Mouse (Mus musculus): ENCODE measurements around the gene Igfbp5. TPM values are rescaled to one million over a fixed set of nuclear protein-coding genes. Genes with fewer than 3 reads are reported as not detected.
A peak's percentile ranks its signal among the peaks of the same experiment; 100 is the strongest.

Igfbp5 gene
- polyA plus RNA-seq, 1 experiment from 2014 or later = 14.3 TPM

GRCm38 (mm10) chr1:72870615-72871336, 3.9 kb downstream of the Igfbp5 start:
- Histone ChIP-seq H3K9me3 (ENCODE audit: control insufficient read depth) (no peaks in the 10 kb centered on the region), H3K9ac (ENCODE audit: low read depth, low read length) (no peak overlapping the region), H3K36me3 (ENCODE audit: control insufficient read depth, insufficient read depth) (no peaks in the 10 kb centered on the region), H3K27ac (ENCODE audit: low read depth, low read length) (no peak overlapping the region), H3K4me2 (replicated peaks; ENCODE audit: low read depth) (peak overlapping the region; percentile 83), H3K4me3 (ENCODE audit: low read depth, low read length) (peak overlapping the region; percentile 33), H3K27me3 (replicated peaks; ENCODE audit: control insufficient read depth, insufficient read depth, low read length) (peaks cover 25% of the 10 kb centered on the region; the same call in 1 of the 2 replicates), H3K4me1 (replicated peaks; ENCODE audit: control insufficient read depth, insufficient read depth, low read length) (peaks cover 3% of the 10 kb centered on the region)
- TF ChIP-seq CTCF (IDR thresholded peaks at IDR 0.05; ENCODE audit: low read depth) = no peak
- 2% methylated on average over 20 of the region's 20 CpGs for WGBS
- peak; percentile 34; the same call in 1 of the 2 replicates for ATAC-seq

- Histone ChIP-seq H3K4me3 (ENCODE audit: low read depth, low read length) (peak overlapping the region; percentile 33), H3K4me2 (replicated peaks; ENCODE audit: low read depth) (peak overlapping the region; percentile 83), H3K27me3 (replicated peaks; ENCODE audit: control insufficient read depth, insufficient read depth, low read length) (peaks cover 25% of the 10 kb centered on the region; the same call in 1 of the 2 replicates), H3K4me1 (replicated peaks; ENCODE audit: control insufficient read depth, insufficient read depth, low read length) (peaks cover 3% of the 10 kb centered on the region), H3K9ac (ENCODE audit: low read depth, low read length) (no peak overlapping the region), H3K27ac (ENCODE audit: low read depth, low read length) (no peak overlapping the region), H3K9me3 (ENCODE audit: control insufficient read depth) (no peaks in the 10 kb centered on the region), H3K36me3 (ENCODE audit: control insufficient read depth, insufficient read depth) (no peaks in the 10 kb centered on the region)
- 8% methylated on average over 22 of the region's 22 CpGs for WGBS
- peak; percentile 34; the same call in 1 of the 2 replicates for ATAC-seq
- TF ChIP-seq CTCF (IDR thresholded peaks at IDR 0.05; ENCODE audit: low read depth) = no peak
Observed at GRCm38 (mm10) chr1:72869681-72870614, 4.7 kb downstream of the Igfbp5 start.

DNA sequence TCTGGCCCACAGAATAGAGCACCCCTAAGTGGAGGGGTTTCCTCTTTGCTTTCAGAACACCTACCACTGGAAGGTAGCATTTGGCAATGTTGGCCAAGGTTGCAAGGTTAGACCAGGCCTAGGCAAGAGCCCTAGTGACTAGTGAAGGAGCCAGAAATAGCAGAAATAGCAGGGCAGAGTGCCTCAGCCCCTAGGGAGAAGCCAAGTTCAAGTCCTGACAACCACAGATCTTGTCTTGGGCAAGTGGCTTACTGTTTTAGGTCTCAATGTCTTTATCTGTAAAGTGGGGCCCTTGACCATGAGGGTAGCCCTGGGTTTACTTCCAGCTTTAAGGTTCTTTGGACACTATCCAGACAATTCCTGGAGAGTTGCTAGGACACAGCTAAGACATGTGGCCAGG, 5.4 kb downstream of the Igfbp5 start:
- no peak overlapping the region for H3K4me2 ChIP-seq (replicated peaks; ENCODE audit: low read depth)
- no peak overlapping the region for H3K9ac ChIP-seq (ENCODE audit: low read depth, low read length)
- no peak overlapping the region for H3K4me3 ChIP-seq (ENCODE audit: low read depth, low read length)

DNA sequence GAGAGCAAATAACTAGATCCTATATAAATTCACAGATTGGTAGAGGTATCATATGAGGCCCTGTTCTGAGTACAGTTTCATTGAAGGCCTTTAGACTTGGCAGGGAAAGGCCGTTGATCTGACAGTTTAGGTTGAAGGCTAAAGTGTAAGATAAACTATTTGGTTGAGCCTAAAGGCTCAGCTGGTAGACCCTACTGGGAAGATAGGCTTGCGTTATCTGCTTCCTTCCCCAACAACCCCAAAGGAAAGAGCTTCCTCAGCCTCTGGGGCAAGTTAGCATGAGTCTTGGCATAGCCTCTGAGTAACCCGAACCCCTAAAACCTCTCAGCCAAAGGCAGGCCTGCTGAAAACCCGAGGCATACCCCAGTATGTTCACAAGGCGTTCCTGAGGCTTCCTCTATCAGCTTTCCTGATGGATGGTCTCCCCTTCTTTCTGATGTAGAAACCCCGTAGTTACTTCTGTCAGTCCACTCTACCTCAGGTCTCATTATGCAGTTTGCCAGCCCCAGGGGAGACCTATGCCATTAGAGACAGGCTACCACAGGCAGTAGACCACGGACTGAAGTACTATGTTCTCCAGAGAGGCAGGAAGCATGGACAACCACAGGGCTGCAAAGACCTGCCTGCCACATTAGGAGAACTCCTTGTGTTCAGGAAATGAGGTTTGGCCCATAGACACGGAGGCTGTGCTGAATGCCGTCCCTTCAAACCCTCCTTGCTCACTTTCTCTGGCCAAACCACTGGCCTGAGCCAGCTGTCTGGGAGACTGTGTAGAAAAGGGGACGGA, 6.1 kb downstream of the Igfbp5 start:
- Histone ChIP-seq H3K4me2 (replicated peaks; ENCODE audit: low read depth) (no peak overlapping the region), H3K36me3 (ENCODE audit: control insufficient read depth, insufficient read depth) (no peaks in the 10 kb centered on the region; the same call in 1 of the 2 replicates), H3K27ac (ENCODE audit: low read depth, low read length) (no peak overlapping the region), H3K27me3 (replicated peaks; ENCODE audit: control insufficient read depth, insufficient read depth, low read length) (peaks cover 15% of the 10 kb centered on the region; the same call in 1 of the 2 replicates), H3K9me3 (ENCODE audit: control insufficient read depth) (no peaks in the 10 kb centered on the region), H3K4me3 (ENCODE audit: low read depth, low read length) (no peak overlapping the region), H3K9ac (ENCODE audit: low read depth, low read length) (no peak overlapping the region), H3K4me1 (replicated peaks; ENCODE audit: control insufficient read depth, insufficient read depth, low read length) (no peaks in the 10 kb centered on the region; the same call in 1 of the 2 replicates)
- no peak for TF ChIP-seq CTCF (IDR thresholded peaks at IDR 0.05; ENCODE audit: low read depth)
- no peak for ATAC-seq
- WGBS = 75% methylated on average over 10 of the region's 10 CpGs

More for the DNA sequence above, 5.4 kb downstream of the Igfbp5 start:
- no peak for TF ChIP-seq CTCF (IDR thresholded peaks at IDR 0.05; ENCODE audit: low read depth)
- H3K36me3 ChIP-seq (ENCODE audit: control insufficient read depth, insufficient read depth) = no peaks in the 10 kb centered on the region; the same call in 1 of the 2 replicates
- H3K9me3 ChIP-seq (ENCODE audit: control insufficient read depth) = no peaks in the 10 kb centered on the region
- no peaks in the 10 kb centered on the region; the same call in none of the 2 replicates for H3K4me1 ChIP-seq (replicated peaks; ENCODE audit: control insufficient read depth, insufficient read depth, low read length)
- no peak overlapping the region for H3K27ac ChIP-seq (ENCODE audit: low read depth, low read length)
- ATAC-seq = no peak
- H3K27me3 ChIP-seq (replicated peaks; ENCODE audit: control insufficient read depth, insufficient read depth, low read length) = peaks cover 22% of the 10 kb centered on the region; the same call in 1 of the 2 replicates

GRCm38 (mm10) chr1:72867346-72867745, 7.3 kb downstream of the Igfbp5 start:
- Histone ChIP-seq H3K27ac (ENCODE audit: low read depth, low read length) (no peak overlapping the region), H3K4me1 (replicated peaks; ENCODE audit: control insufficient read depth, insufficient read depth, low read length) (no peaks in the 10 kb centered on the region; the same call in 1 of the 2 replicates), H3K36me3 (ENCODE audit: control insufficient read depth, insufficient read depth) (no peaks in the 10 kb centered on the region; the same call in 1 of the 2 replicates), H3K9me3 (ENCODE audit: control insufficient read depth) (no peaks in the 10 kb centered on the region), H3K4me2 (replicated peaks; ENCODE audit: low read depth) (no peak overlapping the region), H3K9ac (ENCODE audit: low read depth, low read length) (no peak overlapping the region), H3K4me3 (ENCODE audit: low read depth, low read length) (no peak overlapping the region), H3K27me3 (replicated peaks; ENCODE audit: control insufficient read depth, insufficient read depth, low read length) (0 out of 2 replicates have a peak, but pooled peaks cover 2% of the 10 kb centered on the region)
- ATAC-seq = no peak
- no peak for TF ChIP-seq CTCF (IDR thresholded peaks at IDR 0.05; ENCODE audit: low read depth)
- 59% methylated on average over 1 of the region's 1 CpGs for WGBS

All from intestine, postnatal 0 days (tissue).